Mouse (Mus musculus) midbrain, embryonic 16.5 days (tissue): Measurements from ENCODE around the gene Commd3. TPM values are rescaled to one million over a fixed set of nuclear protein-coding genes. Genes with fewer than 3 reads are reported as not detected.
A peak's percentile ranks its signal among the peaks of the same experiment; 100 is the strongest.

Experiments used
- ATAC-seq: fragments of 200-750 bp; cut with Nextera tagmentation; 2 replicates; pipeline ENCODE4 v1.8.0; 2017; ENCODE audit warnings: moderate TSS enrichment
- H3K27ac ChIP-seq: fragments of 300-500 bp; sonication (generic); 2 replicates; pipeline ENCODE4 v1.5.1; 2014; ENCODE audit warnings: mild to moderate bottlenecking, low read length, mixed read lengths
- H3K27me3 ChIP-seq: fragments of 300-500 bp; sonication (generic); 2 replicates; pipeline ENCODE4 v1.6.1; 2014; ENCODE audit warnings: low read depth, low read length, mixed read lengths; ENCODE audit not compliant: control insufficient read depth, insufficient read depth
- H3K36me3 ChIP-seq: fragments of 300-500 bp; sonication (generic); 2 replicates; pipeline ENCODE4 v1.6.1; 2014; ENCODE audit warnings: mild to moderate bottlenecking, low read length, moderate library complexity, mixed read lengths; ENCODE audit not compliant: control insufficient read depth, insufficient read depth
- H3K4me1 ChIP-seq: fragments of 300-500 bp; sonication (generic); 2 replicates; pipeline ENCODE4 v1.6.1; 2014; ENCODE audit warnings: mild to moderate bottlenecking, low read length, mixed read lengths; ENCODE audit not compliant: control insufficient read depth, insufficient read depth
- H3K4me2 ChIP-seq: fragments of 300-500 bp; sonication (generic); 2 replicates; pipeline ENCODE4 v1.6.1; 2014; ENCODE audit warnings: mild to moderate bottlenecking, low read length, mixed read lengths
- H3K4me3 ChIP-seq: fragments of 300-500 bp; sonication (generic); 2 replicates; pipeline ENCODE4 v1.5.1; 2014; ENCODE audit warnings: low read depth, mild to moderate bottlenecking, low read length, moderate library complexity, mixed read lengths
- H3K9ac ChIP-seq: fragments of 300-500 bp; sonication (generic); 2 replicates; pipeline ENCODE4 v1.6.1; 2014; ENCODE audit warnings: low read depth, low read length, mixed read lengths
- H3K9me3 ChIP-seq: fragments of 300-500 bp; sonication (generic); replicated peaks from 2 replicates; pipeline ENCODE4 v1.6.1; 2014; ENCODE audit warnings: mild to moderate bottlenecking, low read length, mixed read lengths; ENCODE audit not compliant: control insufficient read depth, poor library complexity, severe bottlenecking
- WGBS: fragments of 180-500 bp; shearing (Covaris S2); extraction: QIAGEN DNeasy Blood & Tissue Kit; methylation state at CpG from one replicate; pipeline ENCODE4 v1.1.7; 2014; 5-methylcytosine and 5-hydroxymethylcytosine counted together
- polyA plus RNA-seq: library from polyadenylated mRNA; unstranded; fragments of >200 nt; fragmentation: Nextera tagmentation; extraction: Ambion mirVana; gene quantifications from 2 replicates; pipeline ENCODE4 v1.2.1, GENCODE M21; 2015

Commd3 gene
- polyA plus RNA-seq, 1 experiment from 2014 or later, result 194 TPM

GRCm38 (mm10) chr2:18697591-18698244, 25.5 kb downstream of the Commd3 start:
- Histone ChIP-seq H3K4me3 (no peak overlapping the region), H3K4me2 (no peak overlapping the region), H3K9me3 (no peaks in the 10 kb centered on the region), H3K27ac (no peak overlapping the region), H3K27me3 (peaks cover 23% of the 10 kb centered on the region), H3K4me1 (peaks cover 5% of the 10 kb centered on the region; the same call in 1 of the 2 replicates), H3K36me3 (no peaks in the 10 kb centered on the region), H3K9ac (no peak overlapping the region)
- 8% methylated on average over 4 of the region's 4 CpGs for WGBS
- no peak for ATAC-seq

DNA sequence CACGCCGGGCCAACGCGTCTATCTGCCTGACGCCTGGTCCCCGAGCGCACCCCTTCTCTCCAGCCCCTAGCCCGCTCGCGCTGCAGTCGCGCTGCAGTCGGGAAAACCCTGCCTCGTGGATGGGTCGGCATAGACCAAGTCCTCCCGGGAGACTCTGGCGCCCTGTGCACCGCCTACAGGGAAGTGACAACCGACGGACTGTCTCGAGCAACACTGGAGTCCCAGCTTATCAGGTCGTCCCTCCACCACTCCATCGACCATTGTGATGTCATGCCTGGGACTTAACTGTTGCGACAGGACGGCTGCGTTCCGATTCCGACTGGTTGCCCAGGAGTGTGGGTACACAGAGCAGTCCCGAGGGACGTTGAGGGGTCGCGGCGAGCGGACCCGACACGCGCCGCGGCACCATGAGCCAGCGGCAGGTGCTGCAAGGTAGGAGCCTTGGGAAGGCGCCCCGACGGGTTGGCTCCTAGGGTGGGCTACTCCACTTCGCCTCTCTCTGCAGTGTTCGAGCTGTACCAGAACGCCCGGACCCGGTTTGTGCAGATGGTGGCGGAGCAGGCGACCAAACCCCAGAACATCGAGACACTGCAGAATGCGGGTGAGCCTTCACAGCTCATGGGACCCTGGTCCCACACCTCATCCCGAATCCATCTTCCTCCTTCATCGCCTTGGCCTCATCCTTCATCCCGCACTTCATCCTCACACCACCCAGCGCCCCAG, 26.6 kb downstream of the Commd3 start:
- no peak overlapping the region for H3K9ac ChIP-seq
- H3K4me1 ChIP-seq, result peaks cover 5% of the 10 kb centered on the region; the same call in 1 of the 2 replicates
- under 1% methylated on average over 56 of the region's 56 CpGs for WGBS
- no peak overlapping the region for H3K27ac ChIP-seq
- peaks cover 23% of the 10 kb centered on the region for H3K27me3 ChIP-seq
- ATAC-seq, result peak; percentile 18; the same call in 1 of the 2 replicates
- H3K36me3 ChIP-seq, result no peaks in the 10 kb centered on the region
- no peak overlapping the region for H3K4me3 ChIP-seq
- H3K9me3 ChIP-seq, result no peaks in the 10 kb centered on the region
- no peak overlapping the region for H3K4me2 ChIP-seq

DNA sequence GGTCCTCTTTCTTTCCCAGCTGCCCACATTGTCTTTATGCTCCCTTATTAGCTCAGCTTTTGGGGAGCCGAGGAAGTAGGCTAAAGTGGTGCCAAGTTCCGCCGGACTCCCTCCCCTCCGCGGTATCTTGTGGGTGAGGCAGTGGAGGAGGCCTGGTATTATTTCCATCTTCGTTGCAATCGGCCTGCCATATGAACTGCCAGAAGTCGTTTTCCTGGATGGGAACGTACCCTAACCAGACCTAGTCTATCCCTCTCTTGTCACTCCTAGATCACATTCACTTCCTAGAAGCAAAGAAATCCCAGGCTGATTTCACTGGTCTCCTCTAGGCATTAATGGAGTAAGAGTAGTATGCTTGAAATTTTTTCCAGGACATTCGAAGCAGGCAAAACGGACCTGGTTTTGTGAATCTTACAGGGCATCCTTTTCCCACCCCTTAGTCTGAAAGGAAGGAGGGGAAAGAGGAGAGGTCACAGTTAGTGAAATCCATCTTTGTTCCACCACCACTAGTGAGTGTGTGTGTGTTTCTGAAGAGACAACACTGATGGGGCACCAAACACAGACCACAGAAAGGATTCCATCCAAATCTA, 27.3 kb downstream of the Commd3 start:
- peaks cover 26% of the 10 kb centered on the region for H3K27me3 ChIP-seq
- H3K4me2 ChIP-seq, result no peak overlapping the region
- no peak overlapping the region for H3K4me3 ChIP-seq
- no peak overlapping the region for H3K9ac ChIP-seq
- no peaks in the 10 kb centered on the region for H3K36me3 ChIP-seq
- H3K4me1 ChIP-seq, result peaks cover 2% of the 10 kb centered on the region; the same call in 1 of the 2 replicates
- 1% methylated on average over 11 of the region's 11 CpGs for WGBS
- ATAC-seq, result no peak
- H3K27ac ChIP-seq, result no peak overlapping the region
- no peaks in the 10 kb centered on the region for H3K9me3 ChIP-seq

GRCm38 (mm10) chr2:18710356-18710755, 38.2 kb downstream of the Commd3 start:
- no peaks in the 10 kb centered on the region; the same call in 1 of the 2 replicates for H3K27me3 ChIP-seq
- no peaks in the 10 kb centered on the region for H3K9me3 ChIP-seq
- H3K9ac ChIP-seq, result no peak overlapping the region
- H3K4me2 ChIP-seq, result no peak overlapping the region
- H3K27ac ChIP-seq, result no peak overlapping the region
- H3K4me1 ChIP-seq, result no peaks in the 10 kb centered on the region
- no peaks in the 10 kb centered on the region for H3K36me3 ChIP-seq
- H3K4me3 ChIP-seq, result no peak overlapping the region
- ATAC-seq, result no peak
- 70% methylated on average over 3 of the region's 3 CpGs for WGBS

DNA sequence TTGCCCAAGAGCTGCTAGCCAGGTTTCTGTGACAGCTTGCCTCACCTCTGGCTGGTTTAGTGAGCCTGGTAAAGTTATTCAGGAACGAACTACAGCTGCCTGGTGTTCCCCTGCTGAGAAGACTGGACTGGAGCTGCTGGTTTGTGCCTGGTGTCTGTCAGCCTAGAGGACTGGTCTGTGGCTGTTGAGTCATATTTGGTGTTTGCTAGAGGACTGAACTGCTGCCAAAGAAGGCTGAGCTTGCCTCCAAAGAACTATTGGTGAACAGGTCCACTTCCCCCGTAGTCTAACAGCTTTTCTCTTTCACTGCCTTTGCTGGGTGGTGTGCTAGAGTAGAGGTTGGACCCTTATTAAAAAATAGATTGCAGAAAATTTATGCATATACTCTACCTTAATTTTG, 40.9 kb downstream of the Commd3 start:
- no peak for ATAC-seq
- no peaks in the 10 kb centered on the region for H3K9me3 ChIP-seq
- H3K9ac ChIP-seq, result no peak overlapping the region
- no peaks in the 10 kb centered on the region for H3K4me1 ChIP-seq
- 68% methylated on average over 2 of the region's 2 CpGs for WGBS
- H3K4me3 ChIP-seq, result no peak overlapping the region
- H3K36me3 ChIP-seq, result no peaks in the 10 kb centered on the region
- no peaks in the 10 kb centered on the region for H3K27me3 ChIP-seq
- H3K27ac ChIP-seq, result no peak overlapping the region
- H3K4me2 ChIP-seq, result no peak overlapping the region

DNA sequence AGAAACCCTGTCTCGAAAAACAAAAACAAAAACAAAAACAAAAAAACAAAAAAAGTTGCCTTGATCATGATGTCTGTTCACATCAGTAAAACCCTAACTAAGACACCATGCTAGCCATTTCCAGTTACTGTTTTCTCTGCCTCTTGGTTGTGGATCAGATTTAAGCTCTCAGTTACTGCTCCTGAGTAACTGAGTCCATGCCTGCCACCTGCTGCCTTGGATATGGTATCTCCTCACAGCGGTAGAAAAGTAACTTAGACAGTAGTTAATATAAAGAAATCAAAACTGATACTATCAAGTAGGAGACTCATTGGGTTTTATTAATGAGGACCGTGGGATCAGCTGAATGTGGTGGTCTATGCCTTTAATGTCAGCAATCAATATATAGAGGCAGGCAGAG, 42.2 kb downstream of the Commd3 start:
- ATAC-seq, result no peak
- H3K9ac ChIP-seq, result no peak overlapping the region
- 81% methylated on average over 3 of the region's 3 CpGs for WGBS

DNA sequence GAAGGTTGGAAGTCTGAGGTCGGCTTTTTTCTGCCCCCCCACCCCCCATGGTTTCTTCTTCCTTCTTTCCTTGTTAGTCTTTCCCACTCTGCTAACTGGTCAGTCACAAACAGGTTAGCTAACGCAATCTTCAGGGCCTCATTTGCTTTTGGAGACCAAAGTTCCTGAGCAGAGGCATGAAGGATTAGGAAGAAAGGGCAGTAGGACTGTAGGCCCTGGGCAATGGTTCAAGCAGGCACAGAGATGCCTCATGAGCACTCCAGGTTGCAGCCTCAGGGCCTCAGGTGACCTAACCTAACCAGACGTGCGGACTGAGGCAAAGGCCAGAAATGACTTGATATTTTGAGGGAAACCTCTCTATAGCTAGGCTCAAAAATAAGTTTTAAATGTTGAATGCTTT, 46.3 kb downstream of the Commd3 start:
- Histone ChIP-seq H3K9me3 (no peaks in the 10 kb centered on the region), H3K4me3 (no peak overlapping the region), H3K4me2 (no peak overlapping the region), H3K36me3 (no peaks in the 10 kb centered on the region), H3K4me1 (no peaks in the 10 kb centered on the region), H3K27ac (no peak overlapping the region), H3K27me3 (no peaks in the 10 kb centered on the region; the same call in 1 of the 2 replicates), H3K9ac (no peak overlapping the region)
- WGBS, result 86% methylated on average over 4 of the region's 4 CpGs
- ATAC-seq, result no peak

More for the DNA sequence above, 42.2 kb downstream of the Commd3 start:
- no peak overlapping the region for H3K27ac ChIP-seq
- H3K4me1 ChIP-seq, result no peaks in the 10 kb centered on the region
- H3K4me3 ChIP-seq, result no peak overlapping the region
- no peak overlapping the region for H3K4me2 ChIP-seq
- no peaks in the 10 kb centered on the region for H3K9me3 ChIP-seq
- H3K36me3 ChIP-seq, result no peaks in the 10 kb centered on the region
- no peaks in the 10 kb centered on the region; the same call in 1 of the 2 replicates for H3K27me3 ChIP-seq

GRCm38 (mm10) chr2:18722208-18722830, 50.1 kb downstream of the Commd3 start:
- Histone ChIP-seq H3K4me2 (no peak overlapping the region), H3K27me3 (no peaks in the 10 kb centered on the region; the same call in 1 of the 2 replicates), H3K9ac (no peak overlapping the region), H3K4me1 (no peaks in the 10 kb centered on the region), H3K27ac (no peak overlapping the region), H3K9me3 (no peaks in the 10 kb centered on the region), H3K4me3 (no peak overlapping the region), H3K36me3 (no peaks in the 10 kb centered on the region)
- no peak for ATAC-seq
- 60% methylated on average over 3 of the region's 3 CpGs for WGBS
